Mouse (Mus musculus) heart, postnatal 0 days (tissue): ENCODE data around the gene Apol10a. TPM values are rescaled to one million over a fixed set of nuclear protein-coding genes. Genes with fewer than 3 reads are reported as not detected.
A peak's percentile ranks its signal among the peaks of the same experiment; 100 is the strongest.
"Not testable (repeated sequence)": the region's sequence is repeated elsewhere in the genome, so short reads cannot be mapped to it uniquely, and the experiment has no call there.

Source experiments
- ATAC-seq: fragments of 200-750 bp; cut with Nextera tagmentation; 2 replicates; pipeline ENCODE4 v1.8.0; 2017; ENCODE audit warnings: low read depth, moderate number of reproducible peaks, moderate library complexity; ENCODE audit not compliant: insufficient read depth
- DNase-seq: peaks from one replicate; pipeline ENCODE4 v3.0.0-alpha.2; 2016; ENCODE audit warnings: low spot score
- H3K27ac ChIP-seq: fragments of 300-500 bp; sonication (generic); 2 replicates; pipeline ENCODE4 v1.5.1; 2014; ENCODE audit warnings: low read depth, mild to moderate bottlenecking
- H3K27me3 ChIP-seq: fragments of 300-500 bp; sonication (generic); 2 replicates; pipeline ENCODE4 v1.6.1; 2014; ENCODE audit warnings: low read length, mixed read lengths; ENCODE audit not compliant: control insufficient read depth, insufficient read depth
- H3K36me3 ChIP-seq: fragments of 300-500 bp; sonication (generic); replicated peaks from 2 replicates; pipeline ENCODE4 v1.6.1; 2014; ENCODE audit warnings: low read length, mixed read lengths; ENCODE audit not compliant: control insufficient read depth, insufficient read depth
- H3K4me1 ChIP-seq: fragments of 300-500 bp; sonication (generic); 2 replicates; pipeline ENCODE4 v1.6.1; 2014; ENCODE audit warnings: antibody characterized with exemption; ENCODE audit not compliant: control insufficient read depth, insufficient read depth
- H3K4me2 ChIP-seq: fragments of 300-500 bp; sonication (generic); 2 replicates; pipeline ENCODE4 v1.6.1; 2014; ENCODE audit warnings: low read depth, mild to moderate bottlenecking, low read length, moderate library complexity
- H3K4me3 ChIP-seq: fragments of 300-500 bp; sonication (generic); 2 replicates; pipeline ENCODE4 v1.5.1; 2014; ENCODE audit warnings: low read depth, low read length
- H3K9ac ChIP-seq: fragments of 300-500 bp; sonication (generic); replicated peaks from 2 replicates; pipeline ENCODE4 v1.6.1; 2014; ENCODE audit warnings: low read depth, low read length, mixed read lengths
- H3K9me3 ChIP-seq: fragments of 300-500 bp; sonication (generic); replicated peaks from 2 replicates; pipeline ENCODE4 v1.6.1; 2016; ENCODE audit warnings: low read length; ENCODE audit not compliant: control insufficient read depth
- CTCF ChIP-seq: IDR thresholded peaks from 2 replicates; pipeline ENCODE4 v1.5.1; 2016; ENCODE audit warnings: antibody characterized with exemption, control low read depth, low read depth
- WGBS: fragments of 180-500 bp; shearing (Covaris S2); extraction: QIAGEN DNeasy Blood & Tissue Kit; methylation state at CpG from one replicate; pipeline ENCODE4 v1.1.7; 2014; 5-methylcytosine and 5-hydroxymethylcytosine counted together
- polyA plus RNA-seq: library from polyadenylated mRNA; unstranded; fragments of >200 nt; fragmentation: Nextera tagmentation; extraction: Ambion mirVana; gene quantifications from 2 replicates; pipeline ENCODE4 v1.2.1, GENCODE M21; 2015
- total RNA-seq: library from RNA; depleted of rRNA; stranded (reverse); fragments of >200 nt; gene quantifications from 2 replicates; pipeline ENCODE4 v1.2.3, GENCODE M21; 2014; ENCODE audit warnings: low replicate concordance; rRNA removed

The Apol10a gene
- not detected in 2 replicates for total RNA-seq
- polyA plus RNA-seq = 0.04 TPM in 1 of 2 replicates, not detected in the other

DNA sequence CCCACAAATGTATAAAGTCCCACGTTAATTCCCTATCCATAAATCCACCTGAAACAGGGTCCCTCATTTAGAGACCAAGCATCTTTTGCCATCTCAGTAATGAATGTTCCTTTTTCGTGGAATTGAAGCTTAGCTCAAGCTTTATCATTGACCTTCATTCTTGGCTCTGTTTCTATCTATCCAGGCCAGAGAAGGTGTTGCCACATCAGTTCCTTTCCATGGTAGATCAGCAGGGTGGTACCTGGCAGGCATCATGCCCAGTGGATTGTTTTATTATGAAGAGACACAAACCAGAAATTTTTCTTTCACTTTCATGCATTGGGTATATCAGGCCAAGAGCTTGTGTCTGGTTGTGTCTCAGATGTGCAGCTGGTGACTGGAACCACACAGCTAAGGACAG, at the start of gene Apol10a:
Gene Apol10a, plus strand, starts transcription at position 355 of the 400 bp plus-strand sequence.
- H3K9me3 ChIP-seq, DNase-seq, H3K27me3 ChIP-seq, H3K4me3 ChIP-seq, H3K27ac ChIP-seq, ATAC-seq, H3K4me1 ChIP-seq, H3K4me2 ChIP-seq, H3K9ac ChIP-seq, H3K36me3 ChIP-seq: not testable (repeated sequence)
- WGBS = 54% methylated on average over 2 of the region's 2 CpGs

DNA sequence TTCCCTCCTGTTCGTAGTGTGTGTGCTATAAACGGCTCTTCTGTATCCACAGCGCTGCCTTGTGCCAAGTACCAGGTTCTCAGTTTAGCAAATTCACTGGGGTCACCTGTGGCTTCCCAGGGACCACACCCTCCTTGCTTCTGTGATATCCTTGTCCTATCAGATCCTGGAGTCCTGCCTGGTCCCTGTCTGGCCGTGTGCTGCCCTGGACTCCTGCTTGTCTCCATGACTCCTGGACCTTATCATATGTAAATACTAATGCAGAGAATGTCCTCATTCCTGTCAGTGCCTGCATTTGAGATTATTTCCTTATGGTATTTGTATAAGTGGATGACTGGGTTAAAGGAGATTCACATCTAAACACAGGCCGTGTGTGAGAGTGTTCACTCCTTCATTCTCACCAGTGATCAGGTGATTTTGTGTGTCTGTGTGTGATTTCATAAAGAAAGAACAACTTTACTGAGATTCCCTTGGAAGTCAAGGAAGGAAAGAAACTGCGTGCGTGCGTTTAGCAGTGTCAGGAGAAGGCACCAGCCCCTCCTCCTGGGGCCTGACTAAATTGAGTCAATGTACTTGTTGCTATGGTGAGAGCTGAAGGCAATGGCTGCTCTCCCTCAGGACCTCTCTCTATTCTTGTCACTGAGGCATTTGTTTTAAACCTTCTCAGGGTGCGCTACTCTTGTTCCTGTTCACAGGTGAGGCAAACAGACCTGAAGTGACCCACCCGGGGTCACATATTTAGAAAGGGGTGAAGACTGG, 48.0 kb upstream of the Apol10a start:
- H3K27me3 ChIP-seq, H3K27ac ChIP-seq, DNase-seq, H3K4me2 ChIP-seq, H3K9ac ChIP-seq, H3K36me3 ChIP-seq, ATAC-seq, H3K4me1 ChIP-seq, H3K9me3 ChIP-seq, H3K4me3 ChIP-seq: not testable (repeated sequence)
- WGBS = 8% methylated on average over 7 of the region's 10 CpGs

DNA sequence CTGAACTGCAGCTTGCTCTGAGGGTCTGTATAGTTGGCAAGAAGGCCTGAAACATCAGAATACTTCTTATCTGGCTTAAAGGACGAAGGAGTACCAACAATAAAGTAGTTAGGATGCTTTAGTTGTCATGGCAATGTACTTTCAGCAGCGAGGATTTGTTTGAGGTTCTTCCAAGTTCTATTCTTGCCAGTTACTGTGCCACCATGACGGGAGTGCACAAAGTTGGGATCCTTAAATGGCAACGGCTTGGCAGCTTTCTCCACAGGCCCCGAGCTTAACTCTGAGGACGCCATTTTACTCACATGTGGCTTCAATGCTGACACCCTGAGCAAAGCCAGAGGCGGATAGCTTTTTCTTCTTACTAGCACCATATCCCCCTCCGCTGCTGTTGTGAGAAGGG, 32.1 kb upstream of the Apol10a start:
- H3K27ac ChIP-seq, H3K9me3 ChIP-seq, H3K36me3 ChIP-seq, H3K4me1 ChIP-seq, DNase-seq, H3K4me3 ChIP-seq, H3K9ac ChIP-seq, H3K27me3 ChIP-seq, ATAC-seq, H3K4me2 ChIP-seq: not testable (repeated sequence)
- 58% methylated on average over 8 of the region's 8 CpGs for WGBS

DNA sequence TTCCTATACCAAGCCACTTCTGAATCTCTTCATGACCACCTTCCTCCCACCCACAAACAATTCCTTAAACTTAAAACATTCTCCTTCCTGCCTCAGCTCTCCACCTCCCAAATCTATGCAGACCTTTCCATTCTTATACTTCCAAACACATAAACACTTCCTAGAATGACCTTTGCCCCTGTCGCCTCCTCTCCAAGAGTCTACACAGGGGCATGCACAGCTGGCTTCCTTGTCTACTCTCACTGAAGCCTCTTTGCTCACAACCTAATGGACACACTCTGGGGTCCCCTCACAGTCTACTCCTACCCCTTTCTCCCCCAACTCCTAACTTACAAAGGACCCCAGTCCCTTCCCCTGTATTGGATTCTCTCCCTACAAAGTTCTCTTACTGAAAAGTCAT, 31.2 kb upstream of the Apol10a start:
- DNase-seq, ATAC-seq, H3K36me3 ChIP-seq, H3K27ac ChIP-seq, H3K4me2 ChIP-seq, H3K9ac ChIP-seq, H3K4me3 ChIP-seq, H3K4me1 ChIP-seq, H3K9me3 ChIP-seq, H3K27me3 ChIP-seq: not testable (repeated sequence)
- no CpG with 5 or more reads among the region's 1 CpGs for WGBS

DNA sequence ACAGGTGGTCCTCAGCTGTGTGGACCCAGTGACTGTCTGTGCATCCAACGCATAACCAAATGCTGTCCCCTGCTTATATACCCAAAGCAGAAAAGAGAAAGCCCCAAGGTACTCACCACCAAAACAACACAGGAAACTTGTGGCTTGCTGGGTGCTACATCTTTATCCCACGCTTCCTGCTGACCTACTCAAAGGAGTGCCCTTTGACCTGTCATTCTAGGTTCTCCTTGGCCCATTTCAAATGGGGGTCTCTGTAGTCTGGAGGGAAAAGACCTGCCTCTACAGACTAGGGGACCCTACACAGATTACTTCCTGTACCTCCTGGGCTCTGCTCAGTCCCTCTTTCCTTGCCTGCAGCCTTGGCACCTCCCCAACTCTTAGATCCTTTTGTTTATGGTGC, 29.5 kb upstream of the Apol10a start, which contains the start of gene Apol7b:
Gene Apol7b, minus strand, starts transcription at position 101 of the 400 bp plus-strand sequence.
- H3K4me3 ChIP-seq, H3K27me3 ChIP-seq, H3K4me1 ChIP-seq, DNase-seq, ATAC-seq, H3K27ac ChIP-seq, H3K36me3 ChIP-seq, H3K9ac ChIP-seq, H3K9me3 ChIP-seq, H3K4me2 ChIP-seq: not testable (repeated sequence)
- WGBS = 78% methylated on average over 2 of the region's 2 CpGs

DNA sequence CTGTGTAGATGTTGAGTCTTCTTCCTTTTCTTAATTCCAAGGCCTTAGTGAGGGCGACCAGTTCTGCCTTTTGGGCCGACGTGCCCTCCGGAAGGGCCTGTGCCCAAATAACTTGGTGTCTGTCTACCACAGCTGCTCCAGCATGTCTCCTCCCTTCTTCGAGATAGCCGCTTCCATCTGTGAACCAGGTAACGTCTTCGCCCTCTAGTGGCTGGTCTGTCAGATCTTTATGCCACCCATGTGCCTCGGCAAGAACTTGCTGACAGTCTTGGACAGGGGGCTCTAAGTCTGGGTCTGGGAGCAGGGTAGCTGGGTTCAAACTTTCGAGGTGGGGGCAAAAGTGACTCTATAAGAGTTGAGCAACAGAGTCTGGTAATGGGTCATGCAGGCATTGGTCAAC, 26.9 kb upstream of the Apol10a start:
- H3K4me2 ChIP-seq, H3K9me3 ChIP-seq, H3K4me3 ChIP-seq, H3K27ac ChIP-seq, H3K4me1 ChIP-seq, H3K9ac ChIP-seq, H3K27me3 ChIP-seq, ATAC-seq, DNase-seq, H3K36me3 ChIP-seq: not testable (repeated sequence)
- peak; percentile 33 for TF ChIP-seq CTCF
- WGBS = 39% methylated on average over 10 of the region's 10 CpGs

DNA sequence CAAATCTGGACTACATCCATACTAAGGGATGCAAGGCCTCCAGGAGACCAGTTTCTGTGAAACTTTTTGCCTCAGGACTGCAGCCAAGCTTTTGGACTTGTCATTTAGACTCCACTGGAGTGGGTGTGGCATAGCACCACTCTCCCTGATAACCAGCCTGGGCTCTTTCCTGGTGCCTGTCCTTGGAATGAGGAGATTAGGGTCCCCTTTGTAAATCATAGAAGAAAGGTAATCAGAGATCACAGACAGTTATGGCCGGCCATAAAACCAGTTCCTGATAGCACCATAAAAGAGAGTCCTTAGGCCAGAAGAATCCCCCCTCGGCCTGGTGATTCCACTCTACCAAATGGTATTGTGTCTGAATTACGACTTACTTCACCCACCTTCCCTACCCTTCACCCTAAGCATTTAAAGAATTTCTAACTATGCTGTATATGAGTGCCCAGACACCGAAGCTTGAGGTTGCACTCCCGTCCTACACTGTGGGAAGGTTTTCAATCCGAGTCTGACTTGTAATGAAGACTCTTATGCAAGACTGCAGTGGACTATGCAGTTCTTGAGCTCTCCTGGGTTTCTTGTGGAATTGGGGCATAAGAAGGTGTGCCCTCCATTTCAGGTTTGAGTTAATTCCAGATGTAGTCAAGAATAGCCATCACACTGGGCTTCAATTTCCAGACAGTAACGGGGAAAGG, 2.0 kb upstream of the Apol10a start:
- not testable (repeated sequence) for H3K4me1 ChIP-seq, H3K4me3 ChIP-seq, H3K27ac ChIP-seq, H3K36me3 ChIP-seq, H3K9me3 ChIP-seq, DNase-seq, H3K4me2 ChIP-seq, H3K27me3 ChIP-seq, ATAC-seq, H3K9ac ChIP-seq
- 79% methylated on average over 7 of the region's 7 CpGs for WGBS
